Mouse (Mus musculus) forebrain, embryonic 15.5 days (tissue): ENCODE measurements around the gene Bcl2. TPM values are rescaled to one million over a fixed set of nuclear protein-coding genes. Genes with fewer than 3 reads are reported as not detected.

Experiments used
- ATAC-seq: fragments of 200-750 bp; cut with Nextera tagmentation; replicated peaks from 2 replicates; pipeline ENCODE4 v1.8.0; 2017; ENCODE audit warnings: mild to moderate bottlenecking, moderate TSS enrichment, moderate library complexity
- H3K27ac ChIP-seq: fragments of 300-500 bp; sonication (generic); replicated peaks from 2 replicates; pipeline ENCODE4 v1.5.1; 2015; ENCODE audit warnings: mild to moderate bottlenecking, inconsistent platforms
- H3K27me3 ChIP-seq: fragments of 300-500 bp; sonication (generic); 2 replicates; pipeline ENCODE4 v1.6.1; 2015; ENCODE audit warnings: inconsistent platforms
- H3K36me3 ChIP-seq: fragments of 300-500 bp; sonication (generic); 2 replicates; pipeline ENCODE4 v1.6.1; 2015; ENCODE audit warnings: mild to moderate bottlenecking, inconsistent platforms
- H3K4me1 ChIP-seq: fragments of 300-500 bp; sonication (generic); 2 replicates; pipeline ENCODE4 v1.6.1; 2015; ENCODE audit warnings: inconsistent platforms
- H3K4me2 ChIP-seq: fragments of 300-500 bp; sonication (generic); replicated peaks from 2 replicates; pipeline ENCODE4 v1.6.1; 2015; ENCODE audit warnings: mild to moderate bottlenecking, inconsistent platforms
- H3K4me3 ChIP-seq: fragments of 300-500 bp; sonication (generic); 2 replicates; pipeline ENCODE4 v1.5.1; 2015; ENCODE audit warnings: mild to moderate bottlenecking, inconsistent platforms
- H3K9ac ChIP-seq: fragments of 300-500 bp; sonication (generic); replicated peaks from 2 replicates; pipeline ENCODE4 v1.6.1; 2015; ENCODE audit warnings: mild to moderate bottlenecking, inconsistent platforms
- H3K9me3 ChIP-seq: fragments of 300-500 bp; sonication (generic); 2 replicates; pipeline ENCODE4 v1.6.1; 2016; ENCODE audit warnings: inconsistent platforms
- WGBS: fragments of 180-500 bp; shearing (Covaris S2); methylation state at CpG from one replicate; pipeline ENCODE4 v1.1.7; 2015; ENCODE audit warnings: mixed read lengths; 5-methylcytosine and 5-hydroxymethylcytosine counted together
- polyA plus RNA-seq: library from polyadenylated mRNA; unstranded; fragments of >200 nt; fragmentation: Nextera tagmentation; extraction: Ambion mirVana; gene quantifications from 2 replicates; pipeline ENCODE4 v1.2.1, GENCODE M21; 2015

The Bcl2 gene
- polyA plus RNA-seq, 1 experiment from 2014 or later: 15.3 TPM

GRCm38 (mm10) chr1:106570366-106570765, 143.7 kb downstream of the Bcl2 start:
- Histone ChIP-seq H3K36me3 (no peaks in the 10 kb centered on the region), H3K4me3 (no peak overlapping the region), H3K4me1 (peaks cover 6% of the 10 kb centered on the region; the same call in 1 of the 2 replicates), H3K9me3 (no peaks in the 10 kb centered on the region), H3K27me3 (no peaks in the 10 kb centered on the region), H3K4me2 (no peak overlapping the region), H3K9ac (no peak overlapping the region), H3K27ac (no peak overlapping the region)
- WGBS: 59% methylated on average over 6 of the region's 6 CpGs
- ATAC-seq: peak; percentile 57; the same call in 1 of the 2 replicates

GRCm38 (mm10) chr1:106569674-106570073, 144.4 kb downstream of the Bcl2 start:
- Histone ChIP-seq H3K9me3 (no peaks in the 10 kb centered on the region), H3K4me1 (peaks cover 6% of the 10 kb centered on the region; the same call in 1 of the 2 replicates), H3K4me3 (no peak overlapping the region), H3K4me2 (no peak overlapping the region), H3K27ac (no peak overlapping the region), H3K27me3 (no peaks in the 10 kb centered on the region), H3K36me3 (no peaks in the 10 kb centered on the region), H3K9ac (no peak overlapping the region)
- WGBS: 81% methylated on average over 6 of the region's 6 CpGs
- ATAC-seq: no peak

GRCm38 (mm10) chr1:106568868-106569267, 145.2 kb downstream of the Bcl2 start:
- Histone ChIP-seq H3K4me2 (no peak overlapping the region), H3K27me3 (no peaks in the 10 kb centered on the region), H3K9ac (no peak overlapping the region), H3K4me1 (peaks cover 6% of the 10 kb centered on the region; the same call in 1 of the 2 replicates), H3K27ac (no peak overlapping the region), H3K36me3 (no peaks in the 10 kb centered on the region), H3K9me3 (no peaks in the 10 kb centered on the region), H3K4me3 (no peak overlapping the region)
- ATAC-seq: no peak
- WGBS: 65% methylated on average over 3 of the region's 3 CpGs

- H3K27me3 ChIP-seq: no peaks in the 10 kb centered on the region
- no peaks in the 10 kb centered on the region for H3K9me3 ChIP-seq
- no peak overlapping the region for H3K9ac ChIP-seq
- H3K4me2 ChIP-seq: no peak overlapping the region
- H3K4me1 ChIP-seq: peaks cover 6% of the 10 kb centered on the region; the same call in 1 of the 2 replicates
- no peak for ATAC-seq
- no peak overlapping the region for H3K4me3 ChIP-seq
- no peaks in the 10 kb centered on the region for H3K36me3 ChIP-seq
- no peak overlapping the region for H3K27ac ChIP-seq
- WGBS: 62% methylated on average over 5 of the region's 5 CpGs
Observed at GRCm38 (mm10) chr1:106567506-106567905, 146.6 kb downstream of the Bcl2 start.

GRCm38 (mm10) chr1:106566120-106567086, 147.7 kb downstream of the Bcl2 start:
- H3K9ac ChIP-seq: no peak overlapping the region
- H3K4me2 ChIP-seq: no peak overlapping the region
- H3K9me3 ChIP-seq: no peaks in the 10 kb centered on the region
- no peaks in the 10 kb centered on the region for H3K27me3 ChIP-seq
- peaks cover 6% of the 10 kb centered on the region; the same call in 1 of the 2 replicates for H3K4me1 ChIP-seq
- 90% methylated on average over 6 of the region's 6 CpGs for WGBS
- no peak overlapping the region for H3K27ac ChIP-seq
- H3K36me3 ChIP-seq: no peaks in the 10 kb centered on the region
- ATAC-seq: no peak
- H3K4me3 ChIP-seq: no peak overlapping the region

- no peaks in the 10 kb centered on the region for H3K9me3 ChIP-seq
- no peak overlapping the region for H3K4me2 ChIP-seq
- no peak overlapping the region for H3K9ac ChIP-seq
- 73% methylated on average over 4 of the region's 4 CpGs for WGBS
- H3K27ac ChIP-seq: no peak overlapping the region
- H3K36me3 ChIP-seq: no peaks in the 10 kb centered on the region
- peaks cover 4% of the 10 kb centered on the region; the same call in 1 of the 2 replicates for H3K4me1 ChIP-seq
- H3K27me3 ChIP-seq: no peaks in the 10 kb centered on the region
- no peak for ATAC-seq
- H3K4me3 ChIP-seq: no peak overlapping the region
Observed at GRCm38 (mm10) chr1:106565238-106565637, 148.8 kb downstream of the Bcl2 start.

- ATAC-seq: no peak
- WGBS: 63% methylated on average over 1 of the region's 1 CpGs
Observed at GRCm38 (mm10) chr1:106564436-106564835, 149.6 kb downstream of the Bcl2 start.

GRCm38 (mm10) chr1:106562751-106563150, 151.3 kb downstream of the Bcl2 start:
- ATAC-seq: no peak

More at GRCm38 (mm10) chr1:106564436-106564835, 149.6 kb downstream of the Bcl2 start:
- Histone ChIP-seq H3K27ac (no peak overlapping the region), H3K36me3 (no peaks in the 10 kb centered on the region), H3K4me1 (no peaks in the 10 kb centered on the region), H3K9ac (no peak overlapping the region), H3K4me2 (no peak overlapping the region), H3K9me3 (no peaks in the 10 kb centered on the region), H3K4me3 (no peak overlapping the region), H3K27me3 (no peaks in the 10 kb centered on the region)

GRCm38 (mm10) chr1:106561085-106561760, 152.9 kb downstream of the Bcl2 start:
- H3K27ac ChIP-seq: no peak overlapping the region
- no peak overlapping the region for H3K4me3 ChIP-seq
- H3K4me1 ChIP-seq: no peaks in the 10 kb centered on the region
- 78% methylated on average over 11 of the region's 11 CpGs for WGBS
- H3K4me2 ChIP-seq: no peak overlapping the region
- ATAC-seq: no peak
- no peaks in the 10 kb centered on the region for H3K27me3 ChIP-seq
- H3K36me3 ChIP-seq: no peaks in the 10 kb centered on the region
- H3K9ac ChIP-seq: no peak overlapping the region
- no peaks in the 10 kb centered on the region for H3K9me3 ChIP-seq

More at GRCm38 (mm10) chr1:106562751-106563150, 151.3 kb downstream of the Bcl2 start:
- H3K4me1 ChIP-seq: no peaks in the 10 kb centered on the region
- no peaks in the 10 kb centered on the region for H3K27me3 ChIP-seq
- WGBS: 93% methylated on average over 3 of the region's 3 CpGs
- no peak overlapping the region for H3K4me2 ChIP-seq
- no peaks in the 10 kb centered on the region for H3K9me3 ChIP-seq
- no peaks in the 10 kb centered on the region for H3K36me3 ChIP-seq
- H3K27ac ChIP-seq: no peak overlapping the region
- no peak overlapping the region for H3K4me3 ChIP-seq
- H3K9ac ChIP-seq: no peak overlapping the region

GRCm38 (mm10) chr1:106560105-106560504, 154.0 kb downstream of the Bcl2 start:
- no peak overlapping the region for H3K4me2 ChIP-seq
- no peak for ATAC-seq
- H3K36me3 ChIP-seq: no peaks in the 10 kb centered on the region
- no peak overlapping the region for H3K9ac ChIP-seq
- no peaks in the 10 kb centered on the region for H3K4me1 ChIP-seq
- no peak overlapping the region for H3K27ac ChIP-seq
- WGBS: 61% methylated on average over 3 of the region's 3 CpGs
- H3K4me3 ChIP-seq: no peak overlapping the region
- no peaks in the 10 kb centered on the region for H3K9me3 ChIP-seq
- no peaks in the 10 kb centered on the region for H3K27me3 ChIP-seq

- Histone ChIP-seq H3K4me1 (no peaks in the 10 kb centered on the region), H3K27ac (no peak overlapping the region), H3K9ac (no peak overlapping the region), H3K9me3 (no peaks in the 10 kb centered on the region), H3K36me3 (no peaks in the 10 kb centered on the region), H3K27me3 (no peaks in the 10 kb centered on the region), H3K4me2 (no peak overlapping the region), H3K4me3 (no peak overlapping the region)
- no peak for ATAC-seq
- 87% methylated on average over 2 of the region's 2 CpGs for WGBS
Observed at GRCm38 (mm10) chr1:106559116-106559605, 154.9 kb downstream of the Bcl2 start.
